Mouse (Mus musculus) brain, adult 2 months (tissue): ENCODE measurements at regions not wholly inside any gene's neighbourhood (a gene's known extent, or its start where the extent isn't known, plus 50 kb on each side); places are given as distances from the start of the nearest gene placed in this dataset.
A peak's percentile ranks its signal among the peaks of the same experiment; 100 is the strongest.

Experiments
- DNase-seq: peaks from one replicate; pipeline ENCODE4 v3.0.0; 2011; ENCODE audit warnings: low read depth, low spot score

GRCm38 (mm10) chr10:96499274-96499673 is 117.5 kb upstream of the Btg1 start:
- DNase-seq = no peak

- DNase-seq = no peak
Measured at GRCm38 (mm10) chr10:96502090-96502728, 114.6 kb upstream of the Btg1 start.

- peak; percentile 94 for DNase-seq
Measured at GRCm38 (mm10) chr10:96502736-96503135, 114.1 kb upstream of the Btg1 start.

GRCm38 (mm10) chr10:96504340-96504739 is 112.5 kb upstream of the Btg1 start:
- peak; percentile 79 for DNase-seq

GRCm38 (mm10) chr10:96515164-96515922 is 101.5 kb upstream of the Btg1 start:
- no peak for DNase-seq

- no peak for DNase-seq
Measured at GRCm38 (mm10) chr10:96515923-96516258, 100.9 kb upstream of the Btg1 start.

GRCm38 (mm10) chr10:96519411-96519810 is 97.4 kb upstream of the Btg1 start:
- DNase-seq = peak; percentile 20

GRCm38 (mm10) chr10:96520995-96521760 is 95.6 kb upstream of the Btg1 start:
- no peak for DNase-seq

GRCm38 (mm10) chr10:96523967-96524801 is 92.6 kb upstream of the Btg1 start:
- DNase-seq = no peak

GRCm38 (mm10) chr10:96527864-96528263 is 88.9 kb upstream of the Btg1 start:
- DNase-seq = no peak

- no peak for DNase-seq
Measured at GRCm38 (mm10) chr10:96534547-96535124, 82.2 kb upstream of the Btg1 start.

GRCm38 (mm10) chr10:96535461-96535860 is 81.3 kb upstream of the Btg1 start:
- no peak for DNase-seq

- no peak for DNase-seq
Measured at GRCm38 (mm10) chr10:96540828-96541227, 76.0 kb upstream of the Btg1 start.

- no peak for DNase-seq
Measured at GRCm38 (mm10) chr10:96545312-96545711, 71.5 kb upstream of the Btg1 start.

- DNase-seq = no peak
Measured at GRCm38 (mm10) chr10:96545761-96546388, 70.9 kb upstream of the Btg1 start.

- no peak for DNase-seq
Measured at GRCm38 (mm10) chr10:96549651-96550050, 67.2 kb upstream of the Btg1 start.

GRCm38 (mm10) chr10:96550266-96550665 is 66.5 kb upstream of the Btg1 start:
- peak; percentile 66 for DNase-seq

GRCm38 (mm10) chr10:96557336-96557735 is 59.5 kb upstream of the Btg1 start:
- DNase-seq = no peak

- DNase-seq = no peak
Measured at GRCm38 (mm10) chr10:96565343-96565742, 51.5 kb upstream of the Btg1 start.
